Mouse (Mus musculus) left cerebral cortex, adult 11 months (tissue): ENCODE results near the gene Mfn1.

Experiments used
- DNase-seq: peaks from one replicate; pipeline ENCODE4 v3.0.0; 2022; ENCODE audit warnings: low spot score

Mfn1 gene

DNA sequence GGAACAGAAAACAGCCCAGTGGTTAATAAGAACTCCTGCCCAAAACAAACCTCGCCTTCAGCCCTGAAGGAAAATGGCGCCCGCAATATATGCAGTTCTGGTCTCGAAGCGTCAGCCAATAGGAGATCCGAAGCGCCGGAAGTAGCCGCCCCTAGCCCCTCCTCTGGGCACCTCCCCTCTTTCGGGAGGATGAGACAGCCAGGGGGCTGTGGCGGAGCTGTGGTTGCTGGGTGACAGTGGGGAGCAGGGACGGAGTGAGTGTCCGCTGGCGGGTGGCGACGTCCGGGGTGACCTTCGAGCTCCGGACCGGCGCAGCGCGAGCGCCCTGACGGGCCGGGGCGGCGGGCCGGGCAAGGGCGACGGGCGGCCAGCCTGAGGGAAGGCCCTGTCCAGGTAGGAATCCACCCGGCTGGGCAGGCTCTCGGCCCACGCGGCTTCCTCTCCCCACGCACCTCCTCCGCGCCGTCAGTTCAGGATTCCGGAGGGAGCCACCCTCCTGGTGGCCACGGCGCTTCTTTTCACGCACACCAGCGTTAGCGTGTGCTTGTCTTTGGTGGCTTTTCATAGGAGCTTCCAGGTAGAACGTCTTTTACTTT is at the start of gene Mfn1:
Gene Mfn1 (plus strand): TSS at position 163 of the 596 bp plus-strand sequence.
- DNase-seq, result peak; percentile 91

DNA sequence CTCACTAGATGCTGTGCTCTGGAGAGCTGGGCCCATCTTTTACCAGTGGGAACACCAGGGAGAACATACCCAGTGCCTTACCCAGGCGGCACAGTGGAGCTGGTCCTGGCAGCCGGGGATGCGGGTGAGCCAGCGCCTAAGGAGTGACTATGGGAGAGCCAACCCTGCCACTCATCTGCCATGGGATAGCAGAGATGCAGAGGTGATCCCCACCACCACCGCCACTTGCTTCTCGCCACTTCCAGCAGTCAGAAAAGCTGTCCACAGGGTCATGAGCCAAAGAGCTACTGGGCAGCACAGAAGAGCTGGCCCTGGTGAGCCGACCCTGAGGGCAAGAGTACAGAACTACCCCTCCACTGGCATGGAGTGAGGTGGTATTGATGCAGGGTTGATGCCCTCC is 49.3 kb upstream of the Mfn1 start:
- no peak for DNase-seq

DNA sequence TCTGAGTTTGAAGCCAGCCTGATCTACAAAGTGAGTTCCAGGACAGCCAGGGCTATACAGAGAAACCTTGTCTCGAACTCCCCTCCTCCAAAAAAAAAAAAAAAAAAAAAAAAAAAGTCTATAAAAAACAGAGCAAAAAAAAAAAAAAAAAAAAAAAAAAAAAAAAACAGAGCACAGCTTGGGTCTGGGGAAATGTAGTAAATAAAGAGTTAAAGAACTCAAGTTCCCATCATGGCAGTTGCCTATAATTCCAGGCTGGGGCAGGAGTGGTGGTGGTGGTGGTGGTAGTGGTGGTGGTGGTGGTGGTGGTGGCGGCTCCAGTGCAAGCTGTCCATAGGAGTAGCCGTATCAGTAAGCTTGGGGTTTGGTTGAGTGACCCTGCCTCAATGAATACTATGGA is 46.2 kb upstream of the Mfn1 start:
- DNase-seq, result no peak

DNA sequence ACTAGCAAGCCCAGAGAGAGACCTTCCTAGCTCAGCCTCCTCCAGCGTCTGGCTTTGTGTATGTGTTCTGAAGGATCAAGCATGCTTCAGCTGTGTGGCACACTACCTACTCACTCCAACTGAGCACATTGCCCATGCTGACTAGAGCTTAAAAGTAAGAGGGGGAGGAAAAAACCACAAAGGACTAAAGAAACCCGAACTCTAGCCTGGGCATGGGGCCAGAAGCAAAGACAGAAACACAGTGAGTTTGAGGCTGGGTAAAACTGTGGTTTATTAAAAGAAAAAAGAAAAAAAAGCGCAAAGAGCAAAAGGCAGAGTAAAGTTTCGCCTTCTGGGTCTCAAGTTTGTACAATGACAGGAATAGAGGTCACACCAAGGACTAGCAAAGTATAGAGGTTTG is 42.7 kb upstream of the Mfn1 start:
- DNase-seq, result no peak

DNA sequence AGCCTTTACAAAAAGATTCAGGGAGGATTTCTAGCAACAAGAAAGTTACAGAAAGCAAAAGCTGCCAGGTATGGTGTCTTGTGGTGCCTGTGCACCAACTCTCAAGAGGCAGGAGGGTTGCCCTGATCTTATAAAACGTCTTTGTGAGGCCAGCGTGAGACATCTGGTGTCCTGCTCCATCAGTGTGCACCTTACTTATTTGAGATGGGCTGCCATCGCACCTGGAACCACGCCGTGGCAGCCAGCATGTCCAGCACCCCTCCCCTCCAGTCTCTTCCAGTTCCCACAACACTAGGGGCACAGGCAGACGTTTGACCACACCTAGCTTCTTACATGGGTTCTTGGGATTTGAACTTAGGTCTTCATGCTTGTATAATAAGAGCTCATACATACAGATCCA is 41.1 kb upstream of the Mfn1 start:
- no peak for DNase-seq

DNA sequence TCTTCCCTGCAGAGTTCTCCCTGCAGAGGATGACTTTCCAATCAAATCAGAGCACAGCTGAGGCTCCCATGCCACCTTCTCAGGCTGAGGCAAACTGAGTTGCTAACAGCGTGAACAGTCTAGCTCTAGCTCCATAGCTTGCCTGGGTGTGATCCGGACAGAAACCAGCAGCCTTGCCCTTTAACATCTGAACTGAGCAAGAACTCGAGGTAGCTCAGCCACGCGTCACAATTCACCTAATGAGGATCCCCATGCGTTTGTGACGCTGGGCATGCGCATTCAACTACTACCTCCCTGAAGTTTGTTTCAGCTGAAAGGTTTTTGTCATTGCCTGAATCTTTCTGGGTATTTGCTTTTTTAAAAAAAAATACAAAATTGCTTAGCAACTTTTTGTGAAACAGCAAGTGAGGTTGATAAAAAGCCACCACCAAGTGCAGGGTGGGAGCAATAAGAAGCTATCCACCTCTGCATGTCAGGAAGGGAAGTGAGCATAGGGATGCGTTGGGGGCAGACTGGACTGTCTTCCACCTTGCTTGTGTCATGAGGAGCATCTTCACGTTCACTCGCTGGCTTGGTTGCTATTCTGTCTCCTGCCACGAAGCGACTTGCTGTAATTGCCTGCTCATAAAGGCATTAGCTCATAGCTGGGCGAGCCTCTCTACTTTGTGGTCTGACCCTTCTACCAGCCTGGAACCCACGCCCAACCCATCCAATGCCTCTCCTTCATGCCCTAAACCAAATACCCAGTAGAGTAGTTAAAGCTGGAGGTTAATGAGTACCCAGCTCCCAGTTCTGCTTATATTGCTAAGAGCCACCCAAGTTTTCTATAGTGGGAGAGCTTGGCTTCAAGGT is 39.0 kb upstream of the Mfn1 start:
- DNase-seq, result no peak

DNA sequence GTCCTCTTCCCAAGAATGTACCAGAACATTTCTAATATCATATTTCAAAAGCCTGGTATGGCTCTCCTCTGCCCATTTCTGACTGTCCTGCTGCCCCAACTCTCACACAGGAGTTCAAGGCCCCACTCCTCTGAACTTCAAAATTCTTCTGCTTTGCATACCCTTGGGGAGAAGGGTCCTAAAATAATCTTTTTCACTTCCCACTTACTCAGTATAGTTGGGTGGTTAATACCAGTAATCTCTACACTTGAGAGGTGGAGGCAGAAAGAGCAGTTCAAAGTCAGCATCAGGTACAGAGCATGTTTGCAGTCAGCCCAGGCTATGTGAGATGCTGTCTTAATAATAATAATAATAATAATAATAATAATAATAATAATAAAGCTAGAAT is 38.3 kb upstream of the Mfn1 start:
- DNase-seq, result no peak

DNA sequence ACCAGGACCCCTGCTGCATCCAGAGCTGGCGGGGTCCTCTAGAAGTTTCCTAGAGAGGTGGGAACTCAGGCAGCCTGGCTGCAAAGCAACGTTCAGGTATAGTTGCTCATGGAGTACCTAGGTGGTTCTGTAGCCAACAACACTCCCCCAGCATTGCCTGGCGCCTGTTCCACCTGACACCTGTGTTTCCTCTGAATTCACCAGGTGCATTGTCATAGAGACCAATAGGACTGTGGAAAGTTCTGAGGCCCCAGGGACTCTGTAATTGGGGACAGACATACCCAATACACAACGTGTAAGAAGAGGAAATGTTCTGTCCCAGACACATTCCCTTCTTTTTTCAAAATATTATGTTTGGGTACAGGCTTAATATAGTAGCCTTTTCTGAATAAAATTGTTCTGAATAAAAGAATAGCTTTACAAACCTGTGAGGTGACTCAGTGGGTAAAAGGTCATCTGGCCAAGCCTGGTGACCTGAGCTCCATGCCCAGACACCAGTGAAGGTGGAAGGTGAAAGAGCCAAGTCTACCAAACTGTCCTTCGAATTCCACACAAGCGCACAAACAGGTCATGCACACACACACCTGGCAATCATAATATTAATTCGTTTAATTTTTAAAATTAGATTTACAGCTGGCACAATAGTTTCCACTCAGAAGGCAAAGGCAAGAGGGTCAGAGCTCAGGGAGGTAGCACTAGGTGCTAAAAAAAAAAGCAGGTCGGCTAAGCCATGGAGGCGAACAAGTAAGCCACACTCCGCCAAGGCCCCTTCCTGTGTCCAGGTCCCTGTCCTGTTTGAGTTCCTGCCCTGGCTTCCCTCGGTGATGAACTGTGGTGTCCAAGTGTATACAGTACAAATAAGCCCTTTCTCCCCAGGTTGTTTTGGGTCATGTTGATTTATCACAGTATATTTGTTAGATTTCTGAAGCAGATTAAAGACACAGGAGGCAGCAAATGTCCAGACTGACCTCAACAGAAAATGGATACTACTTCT is 36.9 kb upstream of the Mfn1 start, which contains the start of gene Kcnmb3:
Gene Kcnmb3 (minus strand): TSS at position 135 of the 994 bp plus-strand sequence.
- DNase-seq, result no peak

DNA sequence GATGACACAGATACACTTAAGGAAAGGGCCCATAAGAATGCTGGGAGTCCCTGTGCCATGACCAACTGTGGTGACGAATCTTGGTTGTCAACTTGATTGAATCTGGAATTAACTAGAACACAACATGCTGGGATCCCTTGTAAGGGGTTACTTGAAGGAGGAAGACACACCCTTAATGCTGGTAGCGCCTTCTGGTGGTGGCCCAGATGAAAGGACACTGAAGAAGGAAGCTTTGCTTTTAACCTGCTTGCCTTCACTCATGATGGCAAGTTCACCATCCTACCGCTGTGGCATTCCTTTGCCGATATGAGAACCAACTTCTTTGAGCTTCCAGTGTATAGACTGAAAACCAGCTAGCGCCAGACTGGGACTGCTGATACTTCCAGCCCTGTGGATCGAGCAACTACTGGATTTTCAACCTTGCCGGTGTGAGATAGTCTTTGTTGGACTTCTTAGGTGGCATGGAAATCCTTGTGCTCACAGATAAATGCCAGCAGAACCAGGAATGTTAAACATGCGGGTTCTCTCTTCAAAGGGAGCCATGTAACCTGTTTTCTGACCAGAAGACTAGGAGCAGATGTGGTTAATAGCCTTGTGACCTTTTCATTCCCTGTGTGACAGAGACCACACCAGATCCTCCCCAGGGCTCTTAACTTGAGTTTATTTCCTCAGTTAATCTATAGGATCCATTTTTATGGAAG is 34.7 kb upstream of the Mfn1 start:
- no peak for DNase-seq

DNA sequence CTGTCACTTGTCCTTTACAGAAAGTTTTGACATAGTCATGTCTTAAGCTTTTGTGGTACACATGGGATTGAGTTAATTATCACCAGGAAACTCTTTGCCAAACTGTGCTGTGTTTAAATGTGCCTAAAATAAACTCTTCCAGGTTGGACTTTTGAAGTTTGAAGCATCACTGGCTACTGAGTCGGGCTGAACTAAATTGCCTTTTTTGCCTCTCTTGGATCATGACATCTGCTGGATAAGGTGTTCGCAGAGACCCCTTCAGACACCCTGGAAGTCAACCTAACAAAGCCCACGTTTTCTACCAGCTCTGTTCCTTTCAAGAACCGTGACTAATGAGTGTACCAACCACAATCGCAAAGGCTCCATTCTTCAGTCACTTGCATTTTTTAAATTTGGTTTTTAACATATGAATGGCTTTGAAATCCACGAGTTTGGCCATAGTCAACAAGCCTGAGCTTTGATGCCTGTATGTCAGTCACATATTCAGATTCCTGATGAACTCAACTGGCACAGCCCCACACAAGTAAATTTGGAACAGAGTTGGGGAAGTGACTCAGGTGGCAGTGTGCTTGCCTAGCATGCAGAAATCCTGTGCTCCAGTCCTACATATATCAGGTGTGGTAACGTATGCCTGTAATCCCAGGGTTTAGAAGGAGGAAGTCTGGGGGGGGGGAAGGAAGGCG is 34.0 kb upstream of the Mfn1 start:
- no peak for DNase-seq

DNA sequence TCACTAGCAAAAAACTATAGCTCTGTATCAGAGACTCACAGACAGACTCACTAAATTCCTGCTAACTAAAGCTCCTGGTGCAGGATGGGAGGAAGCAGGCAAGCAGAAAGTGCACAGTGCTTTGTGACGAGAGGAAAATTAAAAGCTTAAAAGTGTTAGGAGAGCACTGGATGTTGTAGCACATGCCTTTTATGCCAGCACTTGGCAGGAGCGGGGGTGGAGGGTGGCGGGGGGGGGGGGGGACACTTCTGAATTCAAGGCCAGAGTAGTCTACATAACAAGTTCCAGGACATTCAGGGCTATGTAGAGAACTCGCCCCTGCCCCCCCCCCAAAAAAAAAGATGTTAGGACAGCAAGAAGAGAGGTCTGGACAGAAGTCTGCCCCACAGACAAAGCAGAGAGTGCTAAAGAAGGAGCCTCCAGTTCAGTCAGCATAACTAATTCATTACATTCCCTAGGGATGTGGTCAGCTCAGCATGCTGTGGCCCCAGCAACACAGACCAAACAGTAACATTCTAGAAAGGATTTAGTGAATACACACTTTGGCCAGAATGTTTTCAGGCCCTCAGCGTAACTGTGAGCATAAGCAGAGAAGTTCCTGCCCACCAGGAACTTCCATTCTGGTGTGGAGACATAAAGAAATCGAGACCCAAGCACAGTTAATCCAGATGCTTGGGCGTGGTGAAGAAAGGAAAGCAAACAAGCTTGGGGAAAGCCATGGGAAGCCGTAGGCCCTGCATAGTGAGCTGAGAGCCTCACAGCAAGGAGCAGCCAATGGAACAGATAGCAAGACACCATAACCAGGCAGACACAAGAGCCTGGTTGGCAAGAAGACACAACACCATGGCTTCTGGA is 33.2 kb upstream of the Mfn1 start:
- DNase-seq, result no peak

DNA sequence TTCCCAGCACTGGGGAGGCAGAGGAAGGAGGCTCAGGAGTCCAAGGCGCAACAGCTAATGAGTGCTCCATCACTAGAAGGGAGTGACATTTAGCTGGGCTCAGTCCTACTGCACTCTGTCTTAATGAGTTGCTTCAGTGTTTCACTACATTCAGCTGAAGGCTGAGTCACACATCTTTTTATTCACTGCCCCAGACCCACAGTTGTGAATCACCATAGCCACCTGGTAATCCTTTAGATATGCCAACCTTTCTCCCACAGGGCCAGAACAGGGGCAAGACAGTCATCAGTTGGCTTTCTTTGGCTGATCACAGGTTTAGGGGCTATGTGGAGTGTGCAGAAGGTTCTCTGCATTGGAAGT is 32.6 kb upstream of the Mfn1 start:
- no peak for DNase-seq

DNA sequence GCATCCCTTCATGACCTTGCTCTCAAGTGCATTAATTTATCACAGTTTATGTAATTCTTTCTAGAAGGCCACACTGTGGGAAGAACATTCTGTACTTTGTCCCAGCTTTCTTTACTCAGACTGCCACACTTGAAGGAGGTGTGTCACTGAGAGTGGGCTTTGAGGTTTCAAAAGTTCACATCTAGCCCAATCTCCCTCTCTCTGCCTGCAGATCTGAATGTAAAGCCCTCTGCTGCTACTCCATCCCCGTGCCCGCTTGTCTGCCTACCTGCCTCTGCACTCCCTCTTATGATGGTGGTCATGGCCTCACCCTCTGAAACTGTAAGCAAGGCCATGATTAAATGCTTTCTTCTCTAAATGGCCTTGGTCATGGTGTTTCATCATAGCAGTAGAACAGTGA is 28.9 kb upstream of the Mfn1 start:
- no peak for DNase-seq

DNA sequence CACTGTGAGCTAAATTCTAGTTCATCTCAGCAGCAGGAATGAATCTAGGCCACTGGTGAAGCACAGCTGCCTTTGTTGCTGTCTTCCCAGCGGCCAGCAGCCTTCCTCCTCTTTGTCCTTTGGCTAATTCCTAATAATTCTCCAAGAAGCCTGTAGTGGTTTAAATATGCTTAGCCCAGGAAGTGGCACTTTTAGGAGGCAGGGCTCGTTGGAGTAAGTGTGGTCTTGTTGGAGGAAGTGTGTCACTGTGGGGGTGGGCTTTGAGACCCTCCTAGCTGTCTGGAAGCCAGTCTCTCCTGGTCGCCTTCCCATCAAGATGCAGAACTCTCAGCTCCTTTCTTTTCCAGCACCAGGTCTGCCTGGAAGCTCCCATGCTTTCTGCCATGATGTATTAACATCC is 23.4 kb upstream of the Mfn1 start:
- no peak for DNase-seq

DNA sequence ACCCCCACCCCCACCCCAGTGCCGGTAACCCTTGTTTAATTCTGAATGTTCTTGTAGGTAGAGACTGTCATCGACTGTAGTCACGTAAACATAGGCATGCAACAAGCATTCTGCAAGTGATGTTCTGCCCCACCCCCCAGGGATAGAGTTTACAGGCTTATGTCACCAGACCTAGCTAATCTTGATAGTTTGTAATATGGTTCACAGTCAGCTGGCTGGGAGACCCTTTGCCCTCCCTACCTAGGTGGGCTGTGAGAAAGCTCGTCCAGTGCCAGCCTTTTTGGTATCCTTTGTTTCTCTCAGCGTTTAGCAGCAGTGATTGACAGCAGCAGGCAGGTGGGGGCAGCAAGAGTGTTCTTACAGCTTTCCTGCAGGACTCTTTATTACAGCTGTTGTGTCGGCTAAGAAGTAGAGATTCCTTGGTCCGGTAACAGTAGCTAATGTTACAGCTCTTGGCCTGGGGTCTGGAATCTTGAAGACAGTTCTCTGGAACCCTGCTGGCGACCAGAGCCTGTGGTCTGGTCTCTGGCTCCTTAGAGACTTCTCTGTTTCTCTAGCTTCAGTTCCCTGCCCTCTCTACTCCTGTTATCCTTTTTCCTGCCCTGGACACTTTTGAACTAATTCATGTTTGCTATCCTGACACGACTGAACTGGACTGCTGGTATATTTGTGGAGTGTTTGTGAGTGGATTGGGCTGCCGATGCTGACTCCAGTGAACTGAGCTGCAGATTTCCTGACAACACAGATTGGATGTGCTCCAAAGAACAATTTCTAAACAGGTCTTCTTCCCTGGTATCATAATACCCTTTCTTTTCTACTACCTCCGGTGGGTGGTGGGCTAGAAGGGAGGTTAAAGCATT is 22.7 kb upstream of the Mfn1 start:
- no peak for DNase-seq

DNA sequence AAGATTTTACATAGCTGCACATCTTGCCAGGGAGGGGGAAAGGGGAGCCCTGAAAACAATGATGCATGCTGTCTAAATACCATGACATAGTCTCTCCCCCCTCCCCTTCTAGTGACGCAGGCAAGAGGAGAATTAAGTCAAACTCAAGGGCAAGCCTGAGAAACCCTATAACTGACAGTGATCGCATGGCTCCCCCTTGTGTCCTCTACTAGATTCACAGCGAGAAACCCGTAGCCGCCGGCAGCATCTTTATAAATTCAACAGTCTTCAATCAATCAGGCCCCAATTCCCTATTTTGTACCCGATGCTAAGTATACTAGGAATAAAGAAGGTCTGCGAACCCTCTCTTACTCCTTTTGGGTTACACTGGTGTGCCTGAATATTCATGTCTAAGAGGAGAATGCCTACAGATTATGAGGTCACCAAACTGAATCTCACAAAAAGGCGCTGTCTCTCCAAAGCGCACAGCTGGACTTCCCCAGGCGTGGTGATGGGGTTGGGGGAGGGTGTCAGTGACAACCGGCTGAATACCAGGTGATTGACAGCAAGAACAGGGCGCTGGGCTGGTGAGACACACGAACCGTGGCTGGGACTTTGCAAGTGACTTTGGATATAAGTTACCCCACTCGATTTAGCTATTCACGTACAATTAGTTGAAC is 20.5 kb upstream of the Mfn1 start:
- peak; percentile 74 for DNase-seq

DNA sequence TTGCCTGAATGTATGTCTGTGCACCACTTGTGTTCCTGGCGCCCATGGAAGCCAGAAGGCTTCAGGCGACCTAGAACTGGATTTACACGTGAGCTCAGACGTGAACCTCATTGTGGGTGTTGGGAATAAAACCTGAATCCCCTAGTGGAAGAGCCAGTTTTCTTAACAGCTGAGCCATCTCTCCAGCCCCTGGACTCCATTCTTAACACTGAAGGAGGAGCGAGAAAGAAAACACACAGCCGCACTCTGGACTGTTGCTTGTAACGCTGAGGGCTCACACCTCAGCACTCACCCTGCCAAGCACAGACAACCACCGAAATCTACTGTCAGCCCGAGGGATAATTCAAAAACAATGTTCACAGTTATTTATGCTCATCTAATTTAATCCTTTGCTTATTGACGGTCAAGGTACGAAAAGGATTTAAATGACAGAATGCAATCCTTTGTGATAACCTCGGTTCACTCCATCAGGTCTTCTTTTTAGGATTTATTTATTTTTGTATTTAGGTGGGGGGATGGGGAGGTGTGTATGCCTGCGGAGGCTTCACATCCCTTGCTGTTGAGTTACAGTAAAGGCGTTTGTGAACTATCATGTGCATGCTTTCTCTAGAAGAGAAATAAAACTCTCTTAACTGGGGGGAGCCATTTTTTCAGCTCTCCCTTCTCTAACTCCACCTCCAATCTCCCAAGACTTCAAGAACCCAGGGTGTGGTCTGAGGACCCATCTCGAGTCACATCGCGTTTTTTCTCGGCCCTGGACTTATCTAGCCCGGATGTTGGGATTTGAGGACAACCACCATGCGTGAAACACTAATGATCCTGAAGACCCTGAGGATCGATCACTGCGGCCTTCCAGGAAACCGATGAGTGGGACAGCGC is 19.5 kb upstream of the Mfn1 start, which contains the start of gene Zfp639:
Gene Zfp639 (plus strand): TSS at position 764 of the 879 bp plus-strand sequence.
- DNase-seq, result no peak
